Mouse (Mus musculus) olfactory bulb, adult 2 months (tissue): ENCODE results near the gene Agrp.

ENCODE experiments used
- CTCF ChIP-seq: fragments of 200-500 bp; IDR thresholded peaks from 2 replicates; pipeline ENCODE4 v1.5.1; 2012; ENCODE audit warnings: low read depth, mild to moderate bottlenecking, low read length, moderate library complexity; ENCODE audit not compliant: insufficient read depth
- POLR2A ChIP-seq: fragments of 200-500 bp; IDR thresholded peaks from 2 replicates; pipeline ENCODE4 v1.6.1; 2012; ENCODE audit warnings: mild to moderate bottlenecking, low read depth, low read length, moderate library complexity; ENCODE audit not compliant: insufficient read depth

GRCm38 (mm10) chr8:105528206-105528605, 109.0 kb downstream of the Agrp start:
- no peak for TF ChIP-seq POLR2A
- no peak for TF ChIP-seq CTCF
